Comparison of ENCODE assay signal across 16 mouse cellular contexts in the genomic region with DNA sequence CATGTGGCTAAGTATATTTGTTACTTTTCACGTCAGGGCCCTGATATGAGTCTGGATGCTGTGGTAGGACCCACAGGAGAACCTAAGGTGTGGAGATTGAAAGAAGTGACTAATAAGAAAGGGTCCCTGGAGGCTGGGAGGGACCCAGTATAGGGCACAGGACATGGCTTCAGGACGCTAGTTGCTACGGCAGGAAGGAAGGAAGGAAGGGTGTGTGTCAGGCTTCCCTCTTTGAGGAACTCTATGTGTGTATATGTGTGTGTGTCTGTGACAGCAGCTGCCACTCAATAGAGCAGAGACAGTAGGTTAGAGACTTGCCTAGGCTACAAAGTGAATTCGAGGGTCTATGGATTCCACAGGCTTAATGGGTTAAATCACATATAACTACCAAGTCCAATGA. TPM values are rescaled to one million over a fixed set of nuclear protein-coding genes. Genes with fewer than 3 reads are reported as not detected.
DNase-seq lines count a peak whose midpoint lies in the region; ATAC-seq and TF ChIP-seq lines count a peak whose summit lies in the region.
"Had no signal": no experiment of that assay in that cellular context is flagged by ENCODE, and none has a peak within 500 bp of the region (broad histone marks: within the 10 kb centered on the region; RNA-seq: fewer than 3 reads in every experiment).

No protein-coding gene starts in this region.

- H3K4me2 ChIP-seq in kidney, postnatal 0 days (ENCODE audit: low read length): no peak overlapping the region
- H3K4me2 ChIP-seq in kidney, embryonic 15.5 days: no peak overlapping the region
- H3K4me2 ChIP-seq: hindbrain, embryonic 13.5 days; neural tube, embryonic 13.5 days had no signal

- peak; percentile 30 for DNase-seq in gastrocnemius, adult 18-20 months (ENCODE audit: low spot score)
- DNase-seq in gastrocnemius, postnatal 4 days (ENCODE audit: low spot score in 2 of 2): no peak
- DNase-seq in kidney, postnatal 0 days (ENCODE audit: low spot score): peak; percentile 31
- DNase-seq in heart, adult 8-10 months (ENCODE audit: low spot score): peak; percentile 75
- peak; percentile 43 to 62 for DNase-seq in kidney, postnatal 25 days
- DNase-seq in frontal cortex, postnatal 10 days (ENCODE audit: low spot score in 2 of 2): no peak
- DNase-seq in adrenal gland, postnatal 4 days (ENCODE audit: low spot score in 2 of 2): no peak
- DNase-seq: adrenal gland, postnatal 36 days; cerebellum, adult 11 months; gastrocnemius, postnatal 10 days had no signal

- no peak overlapping the region for H3K4me3 ChIP-seq in kidney, postnatal 0 days (replicated peaks; ENCODE audit: low read depth, low read length)
- H3K4me3 ChIP-seq in kidney, embryonic 15.5 days (replicated peaks): no peak overlapping the region
- H3K4me3 ChIP-seq: hindbrain, embryonic 13.5 days; neural tube, embryonic 13.5 days had no signal

- H3K4me1 ChIP-seq in kidney, postnatal 0 days (replicated peaks; ENCODE audit: insufficient read depth, low read length): no peaks in the 10 kb centered on the region
- no peaks in the 10 kb centered on the region for H3K4me1 ChIP-seq in kidney, embryonic 15.5 days
- H3K4me1 ChIP-seq: hindbrain, embryonic 13.5 days; neural tube, embryonic 13.5 days had no signal

- H3K9ac ChIP-seq in kidney, postnatal 0 days (ENCODE audit: low read depth, low read length): no peak overlapping the region
- no peak overlapping the region for H3K9ac ChIP-seq in kidney, embryonic 15.5 days
- H3K9ac ChIP-seq: hindbrain, embryonic 13.5 days; neural tube, embryonic 13.5 days had no signal

- no peak for ATAC-seq in kidney, postnatal 0 days (replicated peaks; ENCODE audit: low FRiP score, low read depth)
- no peak for ATAC-seq in kidney, embryonic 15.5 days (replicated peaks; ENCODE audit: low FRiP score)
- ATAC-seq: activated CD4-positive, CD25-positive, alpha-beta regulatory T cell, adult 4 months; midbrain, embryonic 16.5 days had no signal

- TF ChIP-seq CTCF in kidney, postnatal 0 days (IDR thresholded peaks at IDR 0.05; ENCODE audit: low read depth): no peak

- no peaks in the 10 kb centered on the region for H3K9me3 ChIP-seq in kidney, postnatal 0 days (replicated peaks; ENCODE audit: low read length)
- H3K9me3 ChIP-seq in kidney, embryonic 15.5 days (replicated peaks): no peaks in the 10 kb centered on the region
- H3K9me3 ChIP-seq: hindbrain, embryonic 13.5 days; neural tube, embryonic 13.5 days had no signal

- 80% methylated on average over 4 of the region's 4 CpGs for WGBS in kidney, postnatal 0 days
- WGBS in kidney, embryonic 15.5 days: 78% methylated on average over 4 of the region's 4 CpGs

- H3K27ac ChIP-seq in kidney, postnatal 0 days: no peak overlapping the region
- H3K27ac ChIP-seq in kidney, embryonic 15.5 days: no peak overlapping the region
- H3K27ac ChIP-seq: hindbrain, embryonic 13.5 days; neural tube, embryonic 13.5 days had no signal

- peaks cover 28% of the 10 kb centered on the region for H3K36me3 ChIP-seq in kidney, postnatal 0 days (ENCODE audit: insufficient read depth, low read length)
- H3K36me3 ChIP-seq in kidney, embryonic 15.5 days: peaks cover 74% of the 10 kb centered on the region

- no peaks in the 10 kb centered on the region for H3K27me3 ChIP-seq in kidney, postnatal 0 days (ENCODE audit: insufficient read depth, low read length)
- no peaks in the 10 kb centered on the region for H3K27me3 ChIP-seq in kidney, embryonic 15.5 days
- H3K27me3 ChIP-seq: CH12.LX; hindbrain, embryonic 13.5 days; neural tube, embryonic 13.5 days had no signal

RNA-seq across cellular contexts. Expression of a gene that starts 20.2 kb away (rescaled TPM):
- 10 to 100 TPM; 36.8 to 37.0 TPM for total RNA-seq in gastrocnemius, adult 18-20 months (2021)
- 10 to 100 TPM; 61.6 to 63.6 TPM for total RNA-seq in gastrocnemius, postnatal 4 days (2021)
- polyA plus RNA-seq in kidney, postnatal 0 days (2015; fragmentation: Nextera tagmentation; extraction: Ambion mirVana): 35.0 and 38.6 TPM in 2 replicates
- 50.0 and 57.3 TPM in 2 replicates for polyA plus RNA-seq in kidney, embryonic 15.5 days (2015; fragmentation: Nextera tagmentation; extraction: Ambion mirVana)
- total RNA-seq in heart, adult 8-10 months (2022): 10 to 100 TPM; 48.0 to 58.0 (median 50.7) TPM
- 10 to 100 TPM; 78.5 to 81.6 TPM for total RNA-seq in adrenal gland, postnatal 4 days (2021)

RNA-seq across cellular contexts. Expression of a gene that starts 31.5 kb away (rescaled TPM):
- 10 to 100 TPM; 28.6 to 31.9 TPM for total RNA-seq in gastrocnemius, adult 18-20 months (2021)
- 10 to 100 TPM; 81.9 to 87.1 TPM for total RNA-seq in gastrocnemius, postnatal 4 days (2021)
- 149 and 152 TPM in 2 replicates for polyA plus RNA-seq in kidney, postnatal 0 days (2015; fragmentation: Nextera tagmentation; extraction: Ambion mirVana)
- 142 and 157 TPM in 2 replicates for polyA plus RNA-seq in kidney, embryonic 15.5 days (2015; fragmentation: Nextera tagmentation; extraction: Ambion mirVana)
- total RNA-seq in heart, adult 8-10 months (2022): 10 to 100 TPM; 39.1 to 45.9 (median 43.7) TPM
- total RNA-seq in adrenal gland, postnatal 4 days (2021): 100 to 1,000 TPM; 102 to 118 TPM

Comparison
In these comparisons a context has a peak if more than half of its experiments do, and no peak if none do; other contexts are left out.
1. DNase-seq: peak in gastrocnemius, adult 18-20 months (single experiment), kidney, postnatal 0 days (single experiment), heart, adult 8-10 months (single experiment) and kidney, postnatal 25 days (2 of 2); none in gastrocnemius, postnatal 4 days (0 of 2), frontal cortex, postnatal 10 days (0 of 2) and adrenal gland, postnatal 4 days (0 of 2).